Mouse (Mus musculus): ENCODE results near the gene Lmntd1.
"Not testable (repeated sequence)": the region's sequence is repeated elsewhere in the genome, so short reads cannot be mapped to it uniquely, and the experiment has no call there.

Gene Lmntd1

DNA sequence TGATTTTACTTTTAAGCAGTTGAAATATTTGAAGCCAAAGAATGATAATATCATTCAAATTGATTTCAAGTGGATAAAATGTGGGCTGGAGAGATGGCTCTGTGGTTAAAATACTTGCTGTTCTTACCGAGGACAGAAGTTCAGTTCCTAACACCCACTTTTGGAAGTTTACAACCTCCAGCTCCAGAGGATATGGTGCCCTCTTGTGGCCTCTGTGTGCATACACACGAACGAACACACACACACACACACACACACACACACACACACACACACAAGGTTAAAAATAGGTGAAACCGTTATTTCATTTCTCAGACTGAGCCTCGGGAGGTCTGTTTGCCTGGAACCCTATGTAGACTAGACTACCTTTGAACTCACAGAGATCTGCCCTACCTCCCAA, 260.3 kb downstream of the Lmntd1 start:
- no peaks in the 10 kb centered on the region for H3K27me3 ChIP-seq (ENCODE audit: control insufficient read depth, insufficient read depth, low read length, poor library complexity, severe bottlenecking)
- no peak for DNase-seq (ENCODE audit: low read depth, low spot score)
- H3K36me3 ChIP-seq (ENCODE audit: control insufficient read depth, insufficient read depth, low read length, poor library complexity, severe bottlenecking), result no peaks in the 10 kb centered on the region

DNA sequence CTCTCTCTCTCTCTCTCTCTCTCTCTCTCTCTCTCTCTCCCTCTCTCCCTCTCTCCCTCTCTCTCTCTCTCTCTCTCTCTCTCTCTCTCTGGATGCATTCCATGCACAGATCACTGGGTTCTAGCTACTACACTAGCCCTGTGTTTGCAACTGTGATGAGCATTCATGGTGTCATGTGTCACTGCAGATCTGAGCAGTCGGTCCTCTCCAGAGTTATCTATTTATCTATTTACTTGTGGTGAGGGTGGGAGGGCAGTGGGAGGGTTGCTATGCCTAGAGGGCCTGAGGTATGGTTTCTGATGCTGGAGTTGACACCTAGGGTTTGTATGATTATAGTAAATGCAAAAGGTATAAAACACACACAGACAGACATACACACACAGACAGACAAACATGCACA, 261.4 kb downstream of the Lmntd1 start:
- Histone ChIP-seq H3K36me3 (ENCODE audit: control insufficient read depth, insufficient read depth, low read length, poor library complexity, severe bottlenecking) (no peaks in the 10 kb centered on the region), H3K27me3 (ENCODE audit: control insufficient read depth, insufficient read depth, low read length, poor library complexity, severe bottlenecking) (no peaks in the 10 kb centered on the region)
- DNase-seq (ENCODE audit: low read depth, low spot score), result no peak

- Histone ChIP-seq H3K36me3 (ENCODE audit: control insufficient read depth, insufficient read depth, low read length, poor library complexity, severe bottlenecking) (no peaks in the 10 kb centered on the region), H3K27me3 (ENCODE audit: control insufficient read depth, insufficient read depth, low read length, poor library complexity, severe bottlenecking) (no peaks in the 10 kb centered on the region)
- DNase-seq (ENCODE audit: low read depth, low spot score), result peak; percentile 75
These were observed 265.8 kb downstream of the Lmntd1 start for GRCm38 (mm10) chr6:145348196-145348915.

GRCm38 (mm10) chr6:145347641-145348040, 266.5 kb downstream of the Lmntd1 start:
- H3K27me3 ChIP-seq (ENCODE audit: control insufficient read depth, insufficient read depth, low read length, poor library complexity, severe bottlenecking), result no peaks in the 10 kb centered on the region
- no peak for DNase-seq (ENCODE audit: low read depth, low spot score)
- H3K36me3 ChIP-seq (ENCODE audit: control insufficient read depth, insufficient read depth, low read length, poor library complexity, severe bottlenecking), result no peaks in the 10 kb centered on the region

GRCm38 (mm10) chr6:145346789-145347557, 267.1 kb downstream of the Lmntd1 start:
- Histone ChIP-seq H3K36me3 (ENCODE audit: control insufficient read depth, insufficient read depth, low read length, poor library complexity, severe bottlenecking) (no peaks in the 10 kb centered on the region), H3K27me3 (ENCODE audit: control insufficient read depth, insufficient read depth, low read length, poor library complexity, severe bottlenecking) (no peaks in the 10 kb centered on the region)
- no peak for DNase-seq (ENCODE audit: low read depth, low spot score)

- no peak for DNase-seq (ENCODE audit: low read depth, low spot score)
- Histone ChIP-seq H3K36me3 (ENCODE audit: control insufficient read depth, insufficient read depth, low read length, poor library complexity, severe bottlenecking) (no peaks in the 10 kb centered on the region), H3K27me3 (ENCODE audit: control insufficient read depth, insufficient read depth, low read length, poor library complexity, severe bottlenecking) (no peaks in the 10 kb centered on the region)
These were observed 267.8 kb downstream of the Lmntd1 start for GRCm38 (mm10) chr6:145346305-145346704.

GRCm38 (mm10) chr6:145344719-145345118, 269.4 kb downstream of the Lmntd1 start:
- H3K36me3 ChIP-seq (ENCODE audit: control insufficient read depth, insufficient read depth, low read length, poor library complexity, severe bottlenecking), result no peaks in the 10 kb centered on the region
- DNase-seq (ENCODE audit: low read depth, low spot score), result no peak
- no peaks in the 10 kb centered on the region for H3K27me3 ChIP-seq (ENCODE audit: control insufficient read depth, insufficient read depth, low read length, poor library complexity, severe bottlenecking)

- no peak for DNase-seq (ENCODE audit: low read depth, low spot score)
- Histone ChIP-seq H3K27me3 (ENCODE audit: control insufficient read depth, insufficient read depth, low read length, poor library complexity, severe bottlenecking) (no peaks in the 10 kb centered on the region), H3K36me3 (ENCODE audit: control insufficient read depth, insufficient read depth, low read length, poor library complexity, severe bottlenecking) (no peaks in the 10 kb centered on the region)
These were observed 270.7 kb downstream of the Lmntd1 start for GRCm38 (mm10) chr6:145343457-145343856.

DNA sequence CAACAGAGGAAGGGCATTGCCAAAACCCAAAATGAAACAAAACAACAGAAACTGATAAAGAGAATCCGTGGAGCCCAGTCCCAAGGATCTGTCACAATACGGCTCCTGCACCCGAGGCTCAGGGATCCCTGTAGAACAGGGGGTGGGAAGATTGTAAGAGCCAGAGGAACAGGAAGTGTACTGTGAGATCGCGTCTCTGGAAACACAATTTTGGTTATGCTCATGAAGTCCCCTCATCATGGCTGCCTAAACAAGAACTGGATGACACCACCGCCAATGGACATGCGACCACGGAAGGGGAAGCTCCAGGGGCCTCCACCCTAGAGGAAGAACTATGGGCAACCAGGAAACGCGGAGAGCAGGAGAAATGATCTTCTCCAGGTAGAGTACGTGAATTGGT, 271.3 kb downstream of the Lmntd1 start:
- no peak for DNase-seq (ENCODE audit: low read depth, low spot score)
- Histone ChIP-seq H3K36me3 (ENCODE audit: control insufficient read depth, insufficient read depth, low read length, poor library complexity, severe bottlenecking) (no peaks in the 10 kb centered on the region), H3K27me3 (ENCODE audit: control insufficient read depth, insufficient read depth, low read length, poor library complexity, severe bottlenecking) (no peaks in the 10 kb centered on the region)

GRCm38 (mm10) chr6:145341301-145342193, 272.6 kb downstream of the Lmntd1 start:
- no peaks in the 10 kb centered on the region for H3K27me3 ChIP-seq (ENCODE audit: control insufficient read depth, insufficient read depth, low read length, poor library complexity, severe bottlenecking)
- no peaks in the 10 kb centered on the region for H3K36me3 ChIP-seq (ENCODE audit: control insufficient read depth, insufficient read depth, low read length, poor library complexity, severe bottlenecking)
- DNase-seq (ENCODE audit: low read depth, low spot score), result peak; percentile 96

GRCm38 (mm10) chr6:145340657-145341146, 273.4 kb downstream of the Lmntd1 start:
- no peaks in the 10 kb centered on the region for H3K27me3 ChIP-seq (ENCODE audit: control insufficient read depth, insufficient read depth, low read length, poor library complexity, severe bottlenecking)
- DNase-seq (ENCODE audit: low read depth, low spot score), result peak; percentile 99
- H3K36me3 ChIP-seq (ENCODE audit: control insufficient read depth, insufficient read depth, low read length, poor library complexity, severe bottlenecking), result no peaks in the 10 kb centered on the region

GRCm38 (mm10) chr6:145339956-145340656, 274.0 kb downstream of the Lmntd1 start:
- no peaks in the 10 kb centered on the region for H3K27me3 ChIP-seq (ENCODE audit: control insufficient read depth, insufficient read depth, low read length, poor library complexity, severe bottlenecking)
- peak; percentile 97 for DNase-seq (ENCODE audit: low read depth, low spot score)
- H3K36me3 ChIP-seq (ENCODE audit: control insufficient read depth, insufficient read depth, low read length, poor library complexity, severe bottlenecking), result no peaks in the 10 kb centered on the region

DNA sequence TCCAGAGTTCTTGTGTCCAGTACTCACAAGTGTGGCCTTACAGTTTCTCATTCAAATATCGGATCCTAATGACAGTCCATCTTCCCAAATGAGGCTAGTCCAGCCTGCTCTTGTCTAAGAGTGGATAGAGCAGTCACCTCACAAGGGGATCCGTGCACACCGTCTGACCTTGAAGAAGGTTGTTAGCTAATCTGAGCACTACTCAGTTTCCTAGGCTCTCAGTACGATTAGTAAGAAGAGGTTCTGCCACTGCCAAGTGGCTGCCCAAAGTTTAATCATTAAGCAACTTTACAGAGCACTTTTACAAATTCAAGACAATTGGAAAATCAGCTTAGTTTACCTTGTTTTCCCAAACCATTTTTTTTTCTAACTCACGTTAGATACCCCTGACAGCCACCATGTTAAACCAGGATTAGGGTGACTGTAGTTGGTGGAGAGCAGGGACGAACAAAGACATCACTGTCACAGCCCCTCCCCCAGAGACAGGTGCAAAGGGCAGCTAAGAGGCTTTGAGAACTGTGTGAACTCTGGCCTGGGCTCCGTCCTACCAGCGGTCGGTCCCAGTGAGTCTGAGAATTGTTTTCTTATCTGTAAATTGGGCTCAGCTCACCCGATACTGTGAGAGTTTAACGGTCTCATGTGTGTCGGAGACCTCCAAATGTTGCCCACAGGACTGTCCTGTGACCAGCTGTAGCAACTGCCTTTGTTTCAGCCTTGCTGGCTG, 275.4 kb downstream of the Lmntd1 start:
- H3K27me3 ChIP-seq (ENCODE audit: control insufficient read depth, insufficient read depth, low read length, poor library complexity, severe bottlenecking), result no peaks in the 10 kb centered on the region
- no peak for DNase-seq (ENCODE audit: low read depth, low spot score)

GRCm38 (mm10) chr6:145337521-145337920, 276.6 kb downstream of the Lmntd1 start:
- peak; percentile 74 for DNase-seq (ENCODE audit: low read depth, low spot score)
- H3K36me3 ChIP-seq (ENCODE audit: control insufficient read depth, insufficient read depth, low read length, poor library complexity, severe bottlenecking); H3K27me3 ChIP-seq (ENCODE audit: control insufficient read depth, insufficient read depth, low read length, poor library complexity, severe bottlenecking): not testable (repeated sequence)

More for the DNA sequence above, 275.4 kb downstream of the Lmntd1 start:
- no peaks in the 10 kb centered on the region for H3K36me3 ChIP-seq (ENCODE audit: control insufficient read depth, insufficient read depth, low read length, poor library complexity, severe bottlenecking)

Measured in splenic B cell, adult 2 months (primary cell).